Mouse (Mus musculus) adrenal gland, postnatal 14 days (tissue): ENCODE data around the gene Hivep2. TPM values are rescaled to one million over a fixed set of nuclear protein-coding genes. Genes with fewer than 3 reads are reported as not detected.
A peak's percentile ranks its signal among the peaks of the same experiment; 100 is the strongest.

ENCODE experiments used
- DNase-seq: peaks from one replicate; pipeline ENCODE4 v3.0.0; 2021; ENCODE audit warnings: mixed read lengths
- total RNA-seq: library from RNA; stranded (reverse); gene quantifications from 2 replicates; pipeline ENCODE4 v1.2.3, GENCODE M21; 2021

Gene Hivep2
- total RNA-seq, 1 experiment from 2014 or later: 31.2 TPM

DNA sequence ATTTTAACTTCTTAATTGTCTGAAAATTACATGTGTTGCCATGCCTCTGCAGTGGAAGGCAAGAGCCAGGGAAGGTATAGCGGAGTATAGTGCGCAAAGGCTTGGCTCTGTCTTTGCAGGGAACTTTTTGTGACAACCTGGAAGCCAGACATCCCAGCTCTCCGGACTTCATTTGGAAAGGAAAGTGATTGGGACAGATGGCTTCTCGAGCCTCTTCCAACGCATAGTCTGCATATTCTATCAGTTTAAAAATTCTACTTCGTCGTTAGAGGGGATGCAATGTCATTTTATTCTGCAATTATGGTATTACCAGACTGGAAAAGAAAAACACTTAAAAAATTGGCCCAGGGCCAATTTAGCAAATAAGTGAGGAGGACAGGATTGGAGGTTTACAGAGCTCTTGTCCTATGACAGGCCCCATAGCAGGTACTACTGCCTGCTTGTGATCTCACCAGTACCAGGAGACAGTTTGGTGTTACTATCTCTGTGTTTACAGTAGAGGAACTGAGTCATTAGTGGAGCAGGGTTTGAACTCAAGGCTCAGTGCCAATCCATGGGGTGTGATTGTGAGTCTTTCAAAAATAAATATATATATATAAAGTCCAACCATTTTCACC lies 7.8 kb downstream of the Hivep2 start:
- no peak for DNase-seq

- DNase-seq: no peak
Measured at GRCm38 (mm10) chr10:13974472-13974871, 8.6 kb downstream of the Hivep2 start.

DNA sequence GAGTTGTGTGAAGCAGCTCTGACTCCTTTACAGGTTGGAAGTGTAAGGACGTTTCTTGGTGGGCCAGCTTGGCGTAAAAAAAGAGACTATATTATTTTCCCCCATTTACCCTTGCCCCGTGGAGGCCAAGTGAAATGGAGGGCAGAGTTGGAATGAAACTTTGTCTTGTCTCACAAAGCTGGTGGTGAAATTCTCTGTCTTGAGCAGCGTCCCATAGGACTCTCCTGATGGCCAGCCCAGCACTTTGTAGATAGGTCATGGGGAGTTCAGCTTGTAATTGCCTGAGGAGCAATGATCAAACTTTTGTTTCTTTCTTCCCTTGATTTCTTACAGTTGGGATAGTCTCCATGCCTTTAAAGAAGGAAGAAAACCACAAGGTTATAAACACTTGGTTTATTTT lies 10.0 kb downstream of the Hivep2 start:
- no peak for DNase-seq

- DNase-seq: no peak
Measured at GRCm38 (mm10) chr10:13976267-13976666, 10.4 kb downstream of the Hivep2 start.

DNA sequence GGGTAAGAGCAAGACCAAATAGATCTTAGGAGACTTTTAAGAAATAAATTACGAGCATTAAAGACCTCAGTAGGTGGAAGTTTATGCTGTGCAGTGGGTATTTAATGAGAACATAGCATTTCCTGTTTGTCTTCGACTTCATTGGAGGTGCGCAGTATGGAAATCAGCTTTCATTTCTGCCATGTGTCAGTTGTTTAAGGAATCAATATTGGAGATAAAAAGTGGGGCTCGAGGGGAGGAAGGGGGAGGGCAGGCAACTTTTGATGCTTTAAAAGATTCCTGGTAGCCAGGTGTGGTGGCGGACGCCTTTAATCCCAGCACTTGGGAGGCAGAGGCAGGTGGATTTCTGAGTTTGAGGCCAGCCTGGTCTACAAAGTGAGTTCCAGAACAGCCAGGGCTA lies 16.4 kb downstream of the Hivep2 start:
- no peak for DNase-seq

DNA sequence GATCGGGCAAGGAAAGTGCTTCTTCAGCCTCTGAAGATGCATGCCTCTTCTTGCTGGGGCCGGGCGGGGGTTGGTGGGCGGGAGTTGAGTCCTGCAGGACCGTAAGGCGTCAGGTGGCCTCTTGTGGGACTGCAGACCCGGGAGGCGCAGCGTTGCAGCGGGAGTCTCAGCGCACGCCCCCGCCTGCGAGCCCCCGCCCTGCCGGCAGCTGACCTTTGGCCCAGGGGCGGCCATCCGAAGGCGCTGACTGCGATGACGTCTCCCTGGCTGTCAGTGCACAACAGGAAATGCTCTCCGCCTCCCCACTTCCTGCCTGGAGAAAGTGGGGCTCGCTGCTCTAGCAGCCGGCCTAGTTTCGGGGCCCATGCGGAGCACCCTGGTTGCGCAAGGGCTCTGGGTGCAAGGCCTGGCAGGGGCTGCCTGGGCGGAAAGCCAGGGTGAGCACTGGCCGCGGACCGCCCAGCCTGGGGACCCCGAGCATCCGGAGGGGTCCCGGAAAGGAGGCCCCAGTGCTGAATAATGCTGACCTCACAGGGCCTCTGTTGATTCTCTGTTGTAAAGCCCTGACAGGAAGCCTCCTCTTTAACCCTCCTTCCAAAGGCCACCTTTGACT lies 17.0 kb downstream of the Hivep2 start:
- DNase-seq: peak; percentile 91

- DNase-seq: peak; percentile 66
Measured at GRCm38 (mm10) chr10:13983631-13984030, 17.8 kb downstream of the Hivep2 start.

GRCm38 (mm10) chr10:13984233-13984632 lies 18.4 kb downstream of the Hivep2 start:
- no peak for DNase-seq

DNA sequence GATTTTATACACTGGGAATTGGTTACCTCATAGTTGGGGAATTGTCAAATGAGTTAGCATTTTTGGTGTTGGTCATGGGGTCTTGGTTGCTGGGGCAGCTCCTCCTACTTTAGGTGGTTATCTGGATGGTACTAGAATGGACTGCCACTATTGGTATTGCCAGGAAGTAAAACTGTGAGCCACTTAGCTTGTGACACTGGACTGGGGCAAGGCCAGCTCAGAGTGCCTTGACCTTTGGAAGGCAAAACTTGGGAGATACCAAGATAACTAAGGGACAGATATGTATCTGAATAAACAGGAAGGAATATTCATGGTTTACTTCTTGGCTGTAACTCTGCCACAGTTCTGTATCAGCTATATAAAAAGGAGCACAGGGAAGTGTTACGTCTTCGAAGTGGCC lies 20.7 kb downstream of the Hivep2 start:
- peak; percentile 62 for DNase-seq

DNA sequence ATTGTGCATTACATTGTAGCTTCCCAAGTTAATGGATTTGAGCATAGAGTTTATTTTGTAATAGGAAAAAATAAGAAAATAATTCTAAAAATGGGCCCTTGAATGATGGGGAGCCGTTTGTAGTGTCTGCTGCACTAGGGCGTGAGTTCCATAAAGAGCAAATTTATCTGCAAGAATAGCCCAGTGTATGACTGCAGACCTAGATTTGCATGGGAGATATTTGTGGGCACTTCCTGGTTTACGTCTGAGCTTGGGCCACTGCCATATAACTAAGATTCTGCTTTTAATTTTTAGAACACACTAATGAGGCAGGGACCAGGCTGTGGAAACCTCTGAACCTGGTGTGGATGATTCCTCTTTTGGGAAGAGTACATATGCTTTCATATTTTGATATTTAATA lies 21.5 kb downstream of the Hivep2 start:
- DNase-seq: no peak

- DNase-seq: peak; percentile 56
Measured at GRCm38 (mm10) chr10:13988280-13988679, 22.4 kb downstream of the Hivep2 start.

GRCm38 (mm10) chr10:13988757-13989156 lies 22.9 kb downstream of the Hivep2 start:
- no peak for DNase-seq

GRCm38 (mm10) chr10:13990842-13991241 lies 25.0 kb downstream of the Hivep2 start:
- no peak for DNase-seq

- no peak for DNase-seq
Measured at GRCm38 (mm10) chr10:13993411-13993810, 27.5 kb downstream of the Hivep2 start.

DNA sequence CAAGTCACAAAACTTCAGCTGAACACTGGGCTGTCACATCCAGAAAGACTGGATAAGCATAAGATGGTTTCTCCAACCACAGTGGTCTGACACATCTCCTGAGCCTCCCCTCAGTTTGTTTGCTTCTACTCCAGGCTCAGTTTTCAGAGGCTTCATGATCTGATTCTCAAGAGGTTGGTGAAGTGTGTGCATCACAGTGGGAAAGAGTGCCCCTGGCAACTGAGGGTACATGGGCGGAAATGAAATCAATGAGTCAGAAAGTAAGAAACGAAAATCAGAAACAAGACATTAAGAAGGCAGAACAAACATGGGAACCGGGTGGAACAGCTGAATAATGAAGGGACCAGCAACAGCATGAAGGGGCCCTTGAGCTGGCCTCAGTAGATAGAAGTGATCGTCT lies 31.5 kb downstream of the Hivep2 start:
- no peak for DNase-seq

DNA sequence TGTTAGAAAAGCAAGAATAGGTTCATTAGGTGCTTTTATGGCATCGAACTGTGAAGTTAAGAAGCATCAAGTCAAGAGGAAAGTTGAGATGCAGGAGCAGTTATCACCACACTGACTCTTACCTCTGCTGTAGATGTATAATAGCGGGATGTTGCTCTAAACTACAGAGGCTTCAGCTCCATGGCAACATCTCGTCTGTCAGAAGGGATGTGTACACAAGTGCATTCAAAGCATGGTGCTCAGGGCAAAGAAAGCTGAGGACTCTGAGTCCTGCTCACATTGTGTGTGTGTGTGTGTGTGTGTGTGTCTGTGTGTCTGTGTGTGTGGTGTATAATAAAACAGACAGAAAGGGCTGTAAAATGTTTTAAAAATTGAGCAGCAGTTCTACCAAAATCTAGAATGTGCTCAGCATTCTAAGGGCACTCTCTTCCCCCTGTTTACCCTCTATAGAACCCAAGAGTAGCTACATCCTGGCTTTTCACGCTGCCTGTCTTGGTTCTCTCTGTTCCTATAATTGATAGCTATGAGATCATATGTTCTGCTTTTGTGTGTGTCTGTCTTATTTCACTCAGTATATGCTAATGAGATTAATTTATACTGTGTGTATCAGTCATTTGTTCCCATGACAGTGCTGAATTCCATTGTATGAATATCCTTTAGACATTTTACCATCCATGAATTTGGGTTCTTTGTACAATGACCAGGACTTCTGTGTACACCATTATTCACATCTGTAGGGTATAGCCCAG lies 39.1 kb downstream of the Hivep2 start:
- no peak for DNase-seq

GRCm38 (mm10) chr10:14009721-14010120 lies 43.8 kb downstream of the Hivep2 start:
- DNase-seq: no peak

- DNase-seq: no peak
Measured at GRCm38 (mm10) chr10:14016287-14016970, 50.6 kb downstream of the Hivep2 start.

DNA sequence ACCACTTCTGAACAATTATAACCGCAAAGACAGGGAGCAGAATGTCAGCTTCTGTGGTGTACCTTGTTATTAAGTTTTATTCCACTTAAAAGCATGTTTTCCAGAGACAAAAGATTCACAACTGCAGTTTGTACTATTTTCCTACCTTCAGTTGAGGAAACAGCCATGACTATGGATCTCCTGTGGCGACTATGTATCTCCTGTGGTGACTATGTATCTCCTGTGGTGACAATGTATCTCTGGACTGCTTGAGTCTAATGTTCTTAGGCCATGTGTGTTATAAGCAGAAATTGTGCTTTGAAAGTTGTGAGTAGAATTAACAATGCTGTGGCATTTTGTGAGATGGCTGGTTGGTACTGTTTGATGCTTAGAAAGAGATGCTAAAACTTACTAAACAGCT lies 51.5 kb downstream of the Hivep2 start:
- no peak for DNase-seq

DNA sequence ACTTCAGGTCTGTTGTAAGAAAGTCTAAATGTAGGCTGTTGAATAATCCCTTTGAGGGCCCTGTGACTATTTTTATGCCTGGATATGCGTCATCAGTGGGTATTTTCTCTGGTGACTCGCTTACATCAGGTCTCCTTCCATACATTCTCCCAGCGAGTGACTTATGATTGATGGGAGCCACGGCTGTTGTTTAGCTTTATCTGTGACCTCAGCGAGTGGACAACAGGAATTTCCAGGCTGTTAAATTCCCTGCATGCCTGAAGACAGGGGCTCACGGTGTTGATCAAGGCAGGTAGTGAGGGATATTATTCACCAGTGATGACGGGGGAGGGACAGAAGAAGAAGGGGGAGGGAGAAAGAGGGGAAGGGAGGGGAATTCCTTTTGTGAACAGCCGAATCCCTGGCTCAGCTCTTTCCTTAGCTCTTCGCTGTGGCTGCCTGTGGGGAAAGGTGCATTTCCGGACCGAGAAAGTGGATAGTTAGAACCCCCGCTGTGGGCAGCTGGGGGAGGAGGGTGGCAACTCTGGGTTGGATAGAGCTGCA lies 52.0 kb downstream of the Hivep2 start:
- peak; percentile 42 for DNase-seq

DNA sequence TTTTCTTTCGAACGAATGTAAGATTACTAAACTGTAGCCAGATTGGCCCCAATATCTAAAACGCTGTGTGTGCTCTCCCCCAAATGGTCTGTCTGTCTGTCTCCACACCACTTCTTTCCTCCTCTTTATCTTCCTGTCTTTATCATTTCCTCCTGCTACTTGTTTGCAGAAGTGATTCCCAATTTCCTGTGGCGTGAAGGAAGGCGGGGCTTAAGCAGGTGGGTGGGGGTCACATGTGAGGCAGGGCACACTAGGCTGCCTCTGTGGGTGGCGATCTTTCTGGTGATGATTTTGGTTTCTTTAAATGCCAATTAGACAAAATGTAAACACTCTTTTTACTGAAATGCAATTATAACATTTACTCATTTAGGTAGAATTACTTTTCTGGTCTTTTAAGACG lies 52.8 kb downstream of the Hivep2 start:
- DNase-seq: no peak

DNA sequence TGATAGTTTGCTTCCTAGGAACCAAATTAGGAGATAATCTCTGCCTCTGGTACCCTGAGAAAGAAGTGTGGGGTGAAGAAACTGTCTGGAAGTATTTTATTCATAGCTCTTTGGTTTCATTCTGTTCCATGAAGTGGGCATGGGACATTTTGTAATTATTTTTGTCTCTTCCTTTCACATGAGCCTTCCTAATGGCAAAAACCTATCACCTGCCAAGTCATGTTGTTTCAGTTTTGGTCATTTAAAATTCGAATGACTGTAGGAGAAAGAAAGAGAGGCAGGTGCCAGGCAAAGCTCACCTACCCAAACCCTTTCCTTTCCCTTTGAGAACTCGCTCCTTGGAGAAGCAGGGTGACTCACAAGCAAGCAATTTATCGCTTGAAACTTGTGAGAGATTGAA lies 53.3 kb downstream of the Hivep2 start:
- no peak for DNase-seq

- no peak for DNase-seq
Measured at GRCm38 (mm10) chr10:14020253-14020652, 54.4 kb downstream of the Hivep2 start.
